Mouse (Mus musculus): ENCODE data around the gene Pon2. TPM values are rescaled to one million over a fixed set of nuclear protein-coding genes. Genes with fewer than 3 reads are reported as not detected.

Pon2 gene
- 68.9 TPM for polyA plus RNA-seq (2015; fragmentation: Illumina TruSeq; extraction: RNeasy Lipid Tissue Mini Kit (QIAGEN cat#74804); ENCODE audit: low read depth, low replicate concordance)

DNA sequence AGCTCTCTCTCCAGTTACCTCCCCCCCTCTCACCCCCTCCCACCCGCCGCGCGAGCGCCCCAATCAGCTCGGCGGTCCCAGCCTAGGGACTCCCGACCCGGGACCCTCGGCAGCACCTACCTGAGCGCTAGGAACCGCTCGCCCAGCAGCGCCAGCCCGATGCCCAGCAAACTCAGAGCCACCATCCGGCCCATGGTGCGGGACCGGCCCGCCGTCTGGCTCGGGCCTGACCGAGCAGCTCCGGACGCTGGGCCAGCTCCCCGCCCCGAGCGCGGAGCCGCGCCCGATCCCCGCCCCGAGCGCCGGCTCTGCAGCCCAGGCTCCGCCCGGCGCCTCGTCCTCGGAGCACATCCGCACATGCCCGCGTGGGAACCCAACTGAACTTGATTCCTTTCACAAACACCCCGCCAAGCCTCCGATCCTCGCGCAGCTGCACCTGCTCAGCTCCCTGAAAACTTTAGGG, at the start of gene Pon2:
Gene Pon2 (minus strand): TSS at position 364 of the 463 bp plus-strand sequence.

GRCm38 (mm10) chr6:5255722-5256451, 42.4 kb downstream of the Pon2 start, which contains the start of gene Pon3:
TSS of gene Pon3 (minus strand) at chr6:5256286.

Other genes with a start within 250 kb of the Pon2 start
- 0.65 TPM for gene Pon1, start 104.5 kb downstream of the Pon2 start, polyA plus RNA-seq (2015; fragmentation: Illumina TruSeq; extraction: RNeasy Lipid Tissue Mini Kit (QIAGEN cat#74804); ENCODE audit: low read depth, low replicate concordance)
- 4.8 TPM for gene Pon3, start 42.2 kb downstream of the Pon2 start, polyA plus RNA-seq (2015; fragmentation: Illumina TruSeq; extraction: RNeasy Lipid Tissue Mini Kit (QIAGEN cat#74804); ENCODE audit: low read depth, low replicate concordance)
- 1.5 TPM for gene Asb4, start 84.9 kb upstream of the Pon2 start, polyA plus RNA-seq (2015; fragmentation: Illumina TruSeq; extraction: RNeasy Lipid Tissue Mini Kit (QIAGEN cat#74804); ENCODE audit: low read depth, low replicate concordance)
- 7.6 TPM for gene Pdk4, start 197.9 kb upstream of the Pon2 start, polyA plus RNA-seq (2015; fragmentation: Illumina TruSeq; extraction: RNeasy Lipid Tissue Mini Kit (QIAGEN cat#74804); ENCODE audit: low read depth, low replicate concordance)

All from brain, adult 10 weeks (tissue).